Mouse (Mus musculus) hindbrain, embryonic 15.5 days (tissue): Measurements from ENCODE around the gene Adam30. TPM values are rescaled to one million over a fixed set of nuclear protein-coding genes. Genes with fewer than 3 reads are reported as not detected.

Experiments
- ATAC-seq: fragments of 200-750 bp; cut with Nextera tagmentation; 2 replicates; pipeline ENCODE4 v1.8.0; 2017; ENCODE audit warnings: low read depth, moderate number of reproducible peaks, moderate TSS enrichment; ENCODE audit not compliant: low FRiP score
- H3K27ac ChIP-seq: fragments of 300-500 bp; sonication (generic); replicated peaks from 2 replicates; pipeline ENCODE4 v1.5.1; 2015; ENCODE audit warnings: mild to moderate bottlenecking, inconsistent platforms
- H3K27me3 ChIP-seq: fragments of 300-500 bp; sonication (generic); 2 replicates; pipeline ENCODE4 v1.6.1; 2015; ENCODE audit warnings: control low read depth, inconsistent platforms
- H3K36me3 ChIP-seq: fragments of 300-500 bp; sonication (generic); 2 replicates; pipeline ENCODE4 v1.6.1; 2015; ENCODE audit warnings: control low read depth, inconsistent platforms
- H3K4me1 ChIP-seq: fragments of 300-500 bp; sonication (generic); replicated peaks from 2 replicates; pipeline ENCODE4 v1.6.1; 2015; ENCODE audit warnings: control low read depth, inconsistent platforms
- H3K4me2 ChIP-seq: fragments of 300-500 bp; sonication (generic); 2 replicates; pipeline ENCODE4 v1.6.1; 2015; ENCODE audit warnings: moderate library complexity, mild to moderate bottlenecking, inconsistent platforms
- H3K4me3 ChIP-seq: fragments of 300-500 bp; sonication (generic); 2 replicates; pipeline ENCODE4 v1.5.1; 2015; ENCODE audit warnings: mild to moderate bottlenecking, inconsistent platforms
- H3K9ac ChIP-seq: fragments of 300-500 bp; sonication (generic); 2 replicates; pipeline ENCODE4 v1.6.1; 2015; ENCODE audit warnings: inconsistent platforms
- H3K9me3 ChIP-seq: fragments of 300-500 bp; sonication (generic); 2 replicates; pipeline ENCODE4 v1.6.1; 2016; ENCODE audit warnings: control low read depth, inconsistent platforms
- WGBS: fragments of 180-500 bp; shearing (Covaris S2); methylation state at CpG from one replicate; pipeline ENCODE4 v1.1.7; 2015; 5-methylcytosine and 5-hydroxymethylcytosine counted together
- polyA plus RNA-seq: library from polyadenylated mRNA; unstranded; fragments of >200 nt; fragmentation: Nextera tagmentation; extraction: Ambion mirVana; gene quantifications from 2 replicates; pipeline ENCODE4 v1.2.1, GENCODE M21; 2015

Adam30 gene
- polyA plus RNA-seq, 1 experiment from 2014 or later, result not detected

DNA sequence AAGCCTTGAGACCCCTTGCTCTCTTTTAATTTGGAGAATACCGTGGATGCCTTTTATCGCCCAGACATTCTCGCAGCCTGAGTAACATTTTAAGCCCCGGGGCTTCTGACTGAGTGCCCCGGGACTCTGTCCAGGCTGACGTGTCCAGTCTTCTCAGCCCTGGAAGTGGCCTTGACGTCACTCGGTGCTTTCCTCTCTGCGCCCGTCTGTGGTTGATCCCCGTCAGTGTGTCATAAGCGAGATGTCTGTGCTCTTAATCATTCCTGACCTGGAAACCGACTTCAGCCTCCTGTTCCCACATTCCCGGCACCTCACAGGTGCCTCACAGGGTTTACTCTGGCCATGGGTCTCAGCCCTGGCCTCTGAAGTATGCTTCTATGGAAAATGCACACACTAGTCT lies 12.7 kb upstream of the Adam30 start:
- H3K4me2 ChIP-seq, result no peak overlapping the region
- no peaks in the 10 kb centered on the region for H3K27me3 ChIP-seq
- no peak overlapping the region for H3K27ac ChIP-seq
- no peak overlapping the region for H3K4me3 ChIP-seq
- H3K4me1 ChIP-seq, result no peaks in the 10 kb centered on the region
- H3K9me3 ChIP-seq, result no peaks in the 10 kb centered on the region
- H3K36me3 ChIP-seq, result peaks cover 9% of the 10 kb centered on the region; the same call in 1 of the 2 replicates
- H3K9ac ChIP-seq, result no peak overlapping the region
- 92% methylated on average over 14 of the region's 14 CpGs for WGBS
- no peak for ATAC-seq

DNA sequence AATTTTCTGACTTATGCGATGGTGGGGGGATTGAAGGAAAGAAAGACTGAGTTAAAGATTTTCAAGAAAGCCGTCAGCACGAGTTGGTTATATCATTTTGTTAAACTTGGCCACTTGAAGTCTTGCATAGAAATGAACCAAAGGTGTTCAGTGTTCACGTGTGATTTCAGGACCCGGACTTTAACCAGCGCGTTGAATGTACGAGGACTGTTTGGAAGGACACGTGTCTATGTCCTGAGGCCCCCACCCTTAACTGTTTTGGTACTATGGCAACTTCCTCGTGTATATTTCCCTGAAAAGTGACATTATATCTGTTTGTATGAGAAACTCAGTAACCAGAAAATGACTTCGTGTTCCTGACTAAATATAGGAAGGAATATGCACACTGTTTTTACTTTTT lies 10.5 kb upstream of the Adam30 start:
- H3K36me3 ChIP-seq, result peaks cover 4% of the 10 kb centered on the region; the same call in 1 of the 2 replicates
- ATAC-seq, result no peak
- H3K9ac ChIP-seq, result no peak overlapping the region
- no peak overlapping the region for H3K27ac ChIP-seq
- no peaks in the 10 kb centered on the region for H3K27me3 ChIP-seq
- H3K4me2 ChIP-seq, result no peak overlapping the region
- no peaks in the 10 kb centered on the region for H3K9me3 ChIP-seq
- WGBS, result 95% methylated on average over 11 of the region's 11 CpGs
- H3K4me1 ChIP-seq, result no peaks in the 10 kb centered on the region
- no peak overlapping the region for H3K4me3 ChIP-seq

DNA sequence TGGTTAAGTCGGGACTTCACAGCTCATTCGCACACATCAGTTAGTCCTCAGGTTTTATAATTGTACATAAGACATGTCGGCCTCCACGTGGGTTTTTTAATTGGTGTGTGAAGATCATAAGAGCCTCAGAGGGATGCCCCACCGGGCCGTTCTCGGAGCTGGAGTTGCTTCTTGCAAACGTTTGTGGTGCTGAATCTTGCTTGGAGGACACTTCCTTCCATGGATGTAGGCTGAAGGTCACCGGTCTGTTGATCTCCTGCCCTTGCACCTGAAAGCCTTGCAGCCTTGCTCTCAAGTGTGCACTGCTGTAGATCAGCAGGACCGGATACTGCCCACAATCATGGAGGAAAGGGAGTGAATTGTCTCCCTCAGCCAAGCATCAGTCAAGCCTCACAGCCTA lies 9.4 kb upstream of the Adam30 start:
- H3K4me2 ChIP-seq, result no peak overlapping the region
- H3K4me3 ChIP-seq, result no peak overlapping the region
- H3K4me1 ChIP-seq, result no peaks in the 10 kb centered on the region
- no peaks in the 10 kb centered on the region for H3K27me3 ChIP-seq
- H3K27ac ChIP-seq, result no peak overlapping the region
- no peak for ATAC-seq
- peaks cover 4% of the 10 kb centered on the region; the same call in 1 of the 2 replicates for H3K36me3 ChIP-seq
- H3K9ac ChIP-seq, result no peak overlapping the region
- H3K9me3 ChIP-seq, result no peaks in the 10 kb centered on the region
- WGBS, result 88% methylated on average over 10 of the region's 10 CpGs

DNA sequence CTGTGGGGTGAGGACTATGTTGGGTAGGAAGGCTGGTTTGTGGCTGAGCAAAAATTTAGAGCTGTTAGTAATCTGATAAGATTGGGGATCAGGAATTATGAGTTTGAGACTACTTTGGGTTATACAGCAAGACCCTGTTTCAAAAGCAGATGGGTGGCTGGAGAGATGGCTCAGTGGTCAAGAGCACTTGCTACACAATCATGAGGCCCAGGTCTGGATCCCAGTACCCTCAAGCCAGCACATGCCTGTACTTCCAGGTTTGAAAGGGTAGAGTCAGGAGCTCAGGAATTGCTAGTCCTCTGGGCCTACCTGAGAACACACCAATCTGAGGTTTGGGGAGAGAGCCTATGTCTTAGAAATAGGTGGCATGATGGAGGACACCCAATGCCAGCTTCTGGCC lies 7.0 kb upstream of the Adam30 start:
- H3K4me2 ChIP-seq, result no peak overlapping the region
- H3K9ac ChIP-seq, result no peak overlapping the region
- no peaks in the 10 kb centered on the region for H3K4me1 ChIP-seq
- H3K9me3 ChIP-seq, result no peaks in the 10 kb centered on the region
- H3K4me3 ChIP-seq, result no peak overlapping the region
- ATAC-seq, result no peak
- H3K36me3 ChIP-seq, result no peaks in the 10 kb centered on the region
- H3K27ac ChIP-seq, result no peak overlapping the region
- H3K27me3 ChIP-seq, result no peaks in the 10 kb centered on the region

DNA sequence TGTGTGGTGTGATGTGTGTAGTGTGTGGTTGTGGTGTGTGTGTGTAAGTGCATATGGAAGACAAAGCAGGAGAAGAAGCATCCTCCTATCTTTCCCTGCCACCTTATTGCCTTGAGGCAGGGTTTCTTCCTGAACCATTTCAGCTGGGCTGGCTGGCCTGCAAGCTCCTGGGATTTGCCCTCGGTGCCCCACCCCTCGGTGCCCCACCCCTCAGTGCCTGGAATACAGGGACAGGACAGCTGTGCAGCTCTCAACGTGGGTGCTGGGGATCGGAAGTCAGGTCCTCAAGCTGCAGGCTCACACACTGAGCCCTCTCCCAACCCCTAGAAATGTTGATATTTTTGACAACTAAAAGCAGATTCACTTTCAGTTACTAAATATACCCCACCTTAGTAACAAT lies 4.3 kb upstream of the Adam30 start:
- Histone ChIP-seq H3K4me2 (no peak overlapping the region), H3K9ac (no peak overlapping the region), H3K4me3 (no peak overlapping the region), H3K4me1 (no peaks in the 10 kb centered on the region), H3K9me3 (no peaks in the 10 kb centered on the region), H3K27me3 (no peaks in the 10 kb centered on the region), H3K36me3 (no peaks in the 10 kb centered on the region), H3K27ac (no peak overlapping the region)
- WGBS, result 50% methylated on average over 4 of the region's 4 CpGs
- ATAC-seq, result no peak

DNA sequence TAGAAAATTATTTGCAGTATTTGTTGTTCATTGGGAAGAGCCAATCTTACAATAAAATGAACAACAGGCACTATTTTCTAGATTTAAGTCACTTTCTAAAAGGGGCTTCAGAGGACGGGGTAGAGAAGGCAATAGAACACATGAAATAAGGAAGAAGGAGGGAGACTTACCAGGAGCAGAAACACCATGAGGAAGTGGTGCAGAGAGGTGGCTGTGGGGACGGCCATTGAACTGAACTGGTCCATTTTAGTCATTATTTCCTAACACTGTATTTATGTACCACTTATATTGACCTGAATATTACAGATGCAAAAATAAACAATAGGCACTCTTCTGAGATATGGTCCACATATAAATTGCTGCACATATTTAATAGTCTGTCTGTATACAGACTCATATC lies 3.4 kb upstream of the Adam30 start:
- Histone ChIP-seq H3K27ac (no peak overlapping the region), H3K9me3 (no peaks in the 10 kb centered on the region), H3K4me3 (no peak overlapping the region), H3K9ac (no peak overlapping the region), H3K4me1 (no peaks in the 10 kb centered on the region), H3K4me2 (no peak overlapping the region), H3K36me3 (no peaks in the 10 kb centered on the region), H3K27me3 (no peaks in the 10 kb centered on the region)
- WGBS, result 89% methylated on average over 2 of the region's 2 CpGs
- ATAC-seq, result no peak

DNA sequence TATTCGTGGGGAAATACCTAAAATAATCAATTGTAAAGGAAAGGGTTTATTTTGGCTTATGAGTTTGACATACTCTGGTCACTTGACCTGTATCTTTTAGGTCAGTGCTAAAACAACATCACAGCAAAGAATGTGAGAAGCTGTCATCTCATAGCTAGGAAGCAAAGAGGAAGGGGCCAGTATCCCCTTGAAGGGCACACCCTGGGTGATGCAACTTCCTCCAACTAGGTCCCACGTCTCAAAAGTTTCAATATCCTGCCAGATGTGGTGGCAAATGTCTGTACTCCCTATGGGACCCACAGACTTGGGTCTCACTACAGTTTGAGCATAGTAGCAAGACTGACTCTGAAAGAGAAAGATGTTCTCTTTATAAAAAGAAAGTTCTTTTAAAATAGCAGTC lies 2.8 kb upstream of the Adam30 start:
- 66% methylated on average over 2 of the region's 2 CpGs for WGBS
- H3K27ac ChIP-seq, result no peak overlapping the region
- no peak overlapping the region for H3K4me3 ChIP-seq
- H3K36me3 ChIP-seq, result no peaks in the 10 kb centered on the region
- H3K4me1 ChIP-seq, result no peaks in the 10 kb centered on the region
- no peak overlapping the region for H3K9ac ChIP-seq
- no peaks in the 10 kb centered on the region for H3K27me3 ChIP-seq
- H3K4me2 ChIP-seq, result no peak overlapping the region
- no peak for ATAC-seq
- H3K9me3 ChIP-seq, result no peaks in the 10 kb centered on the region

DNA sequence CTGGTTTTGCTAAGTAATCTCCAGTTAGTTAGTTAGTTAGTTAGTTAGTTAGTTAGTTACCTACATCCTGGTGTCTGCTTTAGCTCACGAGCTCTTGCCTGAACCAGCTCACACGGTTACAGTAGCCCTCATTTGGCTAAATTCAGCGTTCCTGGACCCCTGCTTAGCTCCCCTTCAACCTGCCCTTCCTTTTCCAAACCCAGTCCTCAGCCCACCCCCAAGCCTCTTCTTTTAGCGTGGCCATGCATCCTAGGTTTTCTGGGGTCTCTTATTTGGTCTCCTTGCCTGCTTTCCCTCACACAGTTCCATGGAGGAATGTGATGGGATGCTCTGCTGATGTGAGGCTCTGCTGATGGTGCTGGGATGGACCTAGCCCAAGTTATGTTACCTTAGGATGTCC lies 1.8 kb upstream of the Adam30 start:
- Histone ChIP-seq H3K9me3 (no peaks in the 10 kb centered on the region), H3K36me3 (no peaks in the 10 kb centered on the region), H3K4me2 (no peak overlapping the region), H3K27me3 (no peaks in the 10 kb centered on the region), H3K4me1 (no peaks in the 10 kb centered on the region), H3K9ac (no peak overlapping the region), H3K4me3 (no peak overlapping the region), H3K27ac (no peak overlapping the region)
- ATAC-seq, result no peak
- 77% methylated on average over 4 of the region's 4 CpGs for WGBS

DNA sequence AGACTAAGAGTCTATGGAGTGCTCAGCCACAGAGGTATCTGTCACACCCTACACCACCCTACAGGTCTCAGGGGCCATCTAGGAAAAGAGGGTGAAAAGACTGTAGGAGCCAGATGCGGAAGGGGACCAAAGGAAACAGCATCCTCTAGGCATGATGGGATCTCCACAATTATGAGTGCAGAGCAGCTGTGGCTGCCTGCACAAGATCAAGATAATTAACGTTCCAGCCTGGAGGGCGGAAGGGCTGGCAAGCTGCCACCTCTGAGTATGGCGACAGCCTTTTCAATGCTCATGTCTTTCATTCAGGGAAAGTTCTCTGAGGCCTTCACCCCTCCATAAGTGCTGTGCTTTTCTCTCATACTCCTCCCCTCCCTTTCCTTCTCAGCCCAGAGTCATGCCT lies 1.1 kb upstream of the Adam30 start:
- no peak overlapping the region for H3K4me3 ChIP-seq
- H3K4me2 ChIP-seq, result no peak overlapping the region
- H3K9ac ChIP-seq, result no peak overlapping the region
- H3K36me3 ChIP-seq, result no peaks in the 10 kb centered on the region
- no peaks in the 10 kb centered on the region for H3K27me3 ChIP-seq
- ATAC-seq, result no peak
- 27% methylated on average over 4 of the region's 4 CpGs for WGBS
- no peak overlapping the region for H3K27ac ChIP-seq
- no peaks in the 10 kb centered on the region for H3K9me3 ChIP-seq
- H3K4me1 ChIP-seq, result no peaks in the 10 kb centered on the region

DNA sequence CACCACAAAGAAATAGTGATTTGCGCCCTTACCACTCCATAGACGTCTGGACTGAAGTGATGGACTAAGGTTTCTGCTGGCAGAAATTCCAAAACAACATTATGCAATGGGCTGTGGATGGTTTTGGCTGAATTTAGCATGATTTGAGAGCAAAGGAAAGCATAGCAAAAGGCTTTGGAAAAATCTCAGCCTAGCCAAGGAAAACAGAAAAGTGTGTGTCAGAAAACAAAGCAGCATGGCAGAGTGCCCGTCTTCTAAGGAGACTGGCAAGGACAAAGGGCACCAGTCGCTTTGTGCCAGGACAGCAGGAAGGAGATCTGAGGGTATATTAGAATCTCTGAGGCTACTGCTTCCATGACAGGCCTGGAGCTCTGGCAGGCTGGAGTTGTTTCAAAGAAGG lies 17.9 kb downstream of the Adam30 start:
- no peaks in the 10 kb centered on the region for H3K27me3 ChIP-seq
- H3K4me2 ChIP-seq, result no peak overlapping the region
- 63% methylated on average over 4 of the region's 4 CpGs for WGBS
- H3K9ac ChIP-seq, result no peak overlapping the region
- no peaks in the 10 kb centered on the region for H3K9me3 ChIP-seq
- H3K27ac ChIP-seq, result peak overlapping the region; percentile 45; the same call in 1 of the 2 replicates
- H3K4me3 ChIP-seq, result no peak overlapping the region
- no peaks in the 10 kb centered on the region for H3K36me3 ChIP-seq
- ATAC-seq, result peak; percentile 61; the same call in 1 of the 2 replicates
- no peaks in the 10 kb centered on the region for H3K4me1 ChIP-seq

DNA sequence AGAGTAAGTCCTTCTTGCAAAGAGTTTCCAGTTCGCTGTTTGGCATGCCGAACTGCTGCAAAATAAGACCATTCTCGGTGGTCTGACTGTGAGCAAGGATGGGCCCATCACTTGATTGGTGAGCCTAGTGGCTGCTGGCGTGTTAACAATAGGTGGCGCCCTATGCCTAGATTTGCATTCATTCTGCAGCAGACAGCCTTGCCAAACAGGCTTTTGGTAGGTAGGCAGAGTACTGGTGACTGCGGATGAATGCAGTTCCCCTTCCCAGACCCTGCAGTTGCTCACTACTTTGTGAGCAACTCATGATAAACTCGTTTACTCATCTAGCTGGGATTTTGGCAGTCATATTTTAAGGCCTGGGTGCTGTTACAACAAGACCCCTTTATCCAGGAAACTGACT lies 20.4 kb downstream of the Adam30 start:
- 0 out of 2 replicates have a peak, but pooled peaks have one; percentile 51 for ATAC-seq
- no peaks in the 10 kb centered on the region for H3K36me3 ChIP-seq
- 26% methylated on average over 7 of the region's 7 CpGs for WGBS

DNA sequence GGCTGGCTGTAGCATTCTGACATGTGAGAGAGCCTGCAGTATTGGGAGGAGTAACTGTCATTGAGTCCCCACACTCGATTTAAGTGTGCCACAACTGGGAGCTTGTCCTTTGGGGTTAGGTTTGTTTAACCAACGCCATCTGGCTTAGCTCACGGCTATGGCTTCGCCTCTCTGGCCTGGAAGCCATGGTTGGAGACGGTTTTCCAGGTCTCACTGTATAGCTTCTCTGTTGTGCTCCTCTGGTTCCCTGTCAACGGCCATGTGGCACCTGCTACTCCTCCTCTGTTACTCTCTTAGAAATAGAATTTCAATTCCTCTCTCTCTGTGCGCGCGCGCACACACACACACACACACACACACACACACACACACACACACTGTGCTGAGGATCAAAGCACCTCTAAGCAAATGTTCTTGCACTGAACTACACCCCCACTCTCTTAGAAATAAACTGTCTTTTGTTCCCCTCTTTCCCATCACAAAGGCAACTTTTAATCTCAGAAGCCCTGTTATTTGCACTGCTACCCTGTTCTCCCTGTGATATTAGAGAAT lies 24.8 kb downstream of the Adam30 start:
- Histone ChIP-seq H3K9ac (no peak overlapping the region), H3K36me3 (no peaks in the 10 kb centered on the region), H3K4me1 (0 out of 2 replicates have a peak, but pooled peaks cover 4% of the 10 kb centered on the region), H3K9me3 (no peaks in the 10 kb centered on the region), H3K4me3 (no peak overlapping the region), H3K27me3 (no peaks in the 10 kb centered on the region), H3K27ac (no peak overlapping the region), H3K4me2 (no peak overlapping the region)
- ATAC-seq, result no peak
- WGBS, result 51% methylated on average over 10 of the region's 10 CpGs

More for the DNA sequence above, 20.4 kb downstream of the Adam30 start:
- Histone ChIP-seq H3K27me3 (no peaks in the 10 kb centered on the region), H3K4me2 (no peak overlapping the region), H3K4me1 (0 out of 2 replicates have a peak, but pooled peaks cover 4% of the 10 kb centered on the region), H3K4me3 (no peak overlapping the region), H3K9me3 (no peaks in the 10 kb centered on the region), H3K27ac (no peak overlapping the region), H3K9ac (no peak overlapping the region)

DNA sequence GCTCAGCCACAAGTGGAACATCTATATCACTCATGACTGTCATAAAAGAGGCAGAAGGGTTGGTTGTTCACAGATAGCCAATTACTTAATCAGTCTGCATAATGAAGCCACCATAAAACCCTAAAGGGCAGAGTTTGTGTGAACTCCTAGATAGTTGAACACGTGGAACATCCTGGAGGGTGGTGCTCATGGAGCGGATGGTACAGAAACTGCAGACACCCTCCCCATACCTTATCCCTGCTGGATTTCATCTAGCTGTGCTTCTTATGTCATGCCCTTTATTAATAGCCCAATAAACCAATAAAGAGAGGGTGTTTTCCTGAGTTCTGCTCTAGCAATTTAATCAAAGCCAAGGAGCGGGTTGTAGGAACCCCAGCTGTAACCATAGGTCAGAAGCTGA lies 27.3 kb downstream of the Adam30 start:
- Histone ChIP-seq H3K4me3 (no peak overlapping the region), H3K4me1 (0 out of 2 replicates have a peak, but pooled peaks cover 4% of the 10 kb centered on the region), H3K27ac (no peak overlapping the region), H3K4me2 (no peak overlapping the region), H3K9me3 (no peaks in the 10 kb centered on the region), H3K36me3 (no peaks in the 10 kb centered on the region), H3K9ac (no peak overlapping the region), H3K27me3 (no peaks in the 10 kb centered on the region)
- ATAC-seq, result no peak
- WGBS, result 88% methylated on average over 3 of the region's 3 CpGs
